Mouse (Mus musculus): Measurements from ENCODE around the gene Aipl1.
"Not testable (repeated sequence)": the region's sequence is repeated elsewhere in the genome, so short reads cannot be mapped to it uniquely, and the experiment has no call there.

The Aipl1 gene

DNA sequence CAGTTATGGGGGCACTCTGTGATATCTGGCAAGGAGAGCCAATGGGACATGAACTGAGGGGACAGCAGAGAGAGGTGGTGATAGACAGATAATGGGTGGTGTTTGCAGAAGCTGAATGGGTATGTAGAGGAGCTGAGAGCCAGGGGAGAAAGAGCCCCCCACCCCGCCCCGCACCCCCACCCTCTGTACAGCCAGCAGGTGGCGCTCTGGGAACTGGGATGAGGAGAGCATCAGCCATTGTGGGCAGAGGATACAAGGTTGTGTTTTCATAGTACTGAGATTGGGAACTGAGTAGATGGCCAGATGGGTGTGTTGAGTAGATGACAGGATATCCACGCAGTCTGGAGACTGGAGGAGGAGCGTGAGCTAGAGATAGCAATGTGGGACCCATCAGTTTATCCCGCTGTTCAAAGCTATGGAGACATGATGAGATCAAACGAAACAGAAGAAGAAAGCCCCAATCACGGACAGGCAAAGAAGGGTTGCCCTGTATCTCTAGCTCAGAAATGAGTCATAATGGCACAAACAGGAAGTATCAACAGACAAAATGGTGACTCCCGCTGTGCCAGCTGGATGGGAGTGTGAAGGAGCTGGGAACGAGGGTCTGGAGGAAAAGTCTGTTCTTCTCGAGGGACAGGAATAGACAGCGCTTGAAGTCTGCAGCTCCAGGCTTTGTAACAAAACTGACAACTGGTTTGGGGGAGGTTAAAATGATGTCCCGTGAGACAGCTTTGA, 20.6 kb downstream of the Aipl1 start:
- no peak for DNase-seq (ENCODE audit: low spot score in 2 of 2)

DNA sequence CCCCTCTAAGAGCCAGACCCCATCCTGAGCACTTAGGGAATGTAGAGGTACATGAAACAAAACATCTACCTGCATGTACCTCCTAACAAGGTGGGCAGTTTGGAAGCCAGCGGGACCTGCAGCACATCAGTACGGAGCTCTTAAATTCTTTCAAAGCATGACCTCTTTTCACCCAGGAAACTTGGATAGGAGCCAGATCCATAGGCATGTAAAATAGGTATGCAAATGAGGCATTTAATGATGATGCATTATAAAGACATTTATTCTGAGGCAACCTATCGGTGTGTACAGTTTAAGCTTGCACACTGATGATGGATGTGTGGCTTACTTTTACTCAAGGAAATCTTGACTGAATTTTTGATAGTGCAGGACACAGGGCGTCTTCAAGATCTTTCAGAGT, 22.6 kb downstream of the Aipl1 start:
- DNase-seq (ENCODE audit: low spot score in 2 of 2) = no peak

DNA sequence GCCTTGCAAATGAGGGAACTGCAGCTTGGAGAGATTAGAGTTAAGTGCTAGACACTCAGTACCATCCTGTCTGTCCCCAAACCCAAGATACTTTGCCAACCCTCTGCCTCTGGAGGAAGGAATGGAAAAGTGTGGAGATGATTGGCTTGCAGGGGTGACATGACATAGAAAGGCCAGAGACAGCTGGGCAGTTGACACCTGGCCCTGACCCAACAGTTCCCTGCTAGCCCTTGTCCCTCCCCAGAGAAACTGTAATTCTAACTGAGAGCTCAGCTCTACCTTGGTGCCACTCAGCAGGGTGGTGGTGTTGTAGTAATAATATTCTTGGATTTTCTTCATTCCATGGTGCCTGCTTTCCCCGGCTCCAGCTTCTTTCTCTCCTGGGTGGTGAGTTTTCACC, 25.4 kb downstream of the Aipl1 start:
- DNase-seq (ENCODE audit: low spot score in 2 of 2) = no peak

DNA sequence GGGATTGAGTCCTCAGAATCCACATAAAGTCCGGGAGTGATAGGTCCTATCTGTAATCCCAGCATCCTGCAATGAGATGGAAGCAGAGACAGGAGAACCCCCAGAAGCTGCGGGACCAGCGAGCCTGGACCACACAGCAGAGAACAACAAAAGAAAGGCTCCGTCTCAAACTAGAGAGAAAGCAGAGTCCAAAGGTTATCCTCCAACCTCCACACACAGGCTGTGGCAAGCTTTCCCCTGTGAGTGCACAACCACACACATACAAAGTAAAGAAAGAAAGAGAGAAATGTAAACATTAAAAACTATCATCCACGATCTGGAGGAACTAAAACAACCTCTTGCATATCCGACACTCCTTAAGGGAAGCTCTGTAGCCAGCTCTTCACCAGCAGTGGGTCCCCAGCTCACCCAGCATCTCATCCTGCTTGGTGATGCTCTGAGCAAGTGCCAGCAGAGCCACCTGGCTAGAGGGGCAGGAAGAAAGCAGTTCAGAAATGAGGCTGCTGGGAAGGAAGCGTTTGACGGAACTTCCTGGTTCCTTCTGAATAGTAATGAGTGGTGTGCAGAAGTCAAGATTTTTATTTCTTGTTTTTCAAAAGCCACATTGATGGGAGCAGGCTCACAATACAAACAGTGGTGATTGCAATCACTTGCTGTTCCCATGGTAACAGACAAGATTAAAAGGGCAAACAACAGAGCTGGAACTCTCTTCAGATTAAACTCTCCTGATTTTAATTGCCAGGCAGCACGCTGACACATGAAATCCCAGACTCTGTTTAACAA, 26.2 kb downstream of the Aipl1 start:
- no peak for DNase-seq (ENCODE audit: low spot score in 2 of 2)

DNA sequence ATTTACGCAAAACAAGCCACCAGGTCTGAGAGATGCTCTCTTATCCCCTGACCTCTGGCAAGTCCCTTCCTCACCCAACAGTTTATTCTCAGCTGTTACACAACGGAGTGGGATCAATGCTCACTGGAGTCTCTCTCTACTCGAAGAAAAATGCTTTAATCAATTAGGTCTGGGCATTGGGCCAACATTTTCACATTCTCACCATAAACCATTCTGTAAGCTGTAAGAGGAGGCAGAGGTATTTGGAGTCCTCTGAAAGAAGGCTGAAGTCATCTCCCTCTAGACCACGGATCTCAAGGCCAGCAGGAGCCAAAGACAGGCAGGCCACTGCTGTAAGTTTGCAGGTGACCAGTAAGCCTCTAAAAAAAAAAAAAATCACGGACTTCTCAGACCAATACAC, 26.9 kb downstream of the Aipl1 start:
- no peak for DNase-seq (ENCODE audit: low spot score in 2 of 2)

DNA sequence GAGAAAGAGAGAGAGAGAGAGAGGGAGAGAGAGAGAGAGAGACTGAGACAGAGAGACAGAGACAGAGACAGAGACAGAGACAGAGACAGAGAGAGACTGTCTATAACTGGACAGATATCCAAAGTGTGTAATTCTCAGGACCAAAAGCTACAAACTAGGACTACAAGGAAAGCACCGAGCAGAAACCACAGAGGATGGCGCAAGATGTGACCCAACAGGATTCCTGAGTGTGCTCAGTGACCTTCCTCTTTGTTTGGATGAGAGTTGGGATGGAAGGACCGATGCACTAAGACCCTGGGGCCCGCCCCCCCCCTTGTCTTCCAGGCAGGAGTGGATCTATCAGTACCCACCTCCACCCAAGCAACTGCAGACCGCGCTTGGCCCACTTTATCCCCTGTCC, 31.8 kb downstream of the Aipl1 start:
- no peak for DNase-seq (ENCODE audit: low spot score in 2 of 2)

DNA sequence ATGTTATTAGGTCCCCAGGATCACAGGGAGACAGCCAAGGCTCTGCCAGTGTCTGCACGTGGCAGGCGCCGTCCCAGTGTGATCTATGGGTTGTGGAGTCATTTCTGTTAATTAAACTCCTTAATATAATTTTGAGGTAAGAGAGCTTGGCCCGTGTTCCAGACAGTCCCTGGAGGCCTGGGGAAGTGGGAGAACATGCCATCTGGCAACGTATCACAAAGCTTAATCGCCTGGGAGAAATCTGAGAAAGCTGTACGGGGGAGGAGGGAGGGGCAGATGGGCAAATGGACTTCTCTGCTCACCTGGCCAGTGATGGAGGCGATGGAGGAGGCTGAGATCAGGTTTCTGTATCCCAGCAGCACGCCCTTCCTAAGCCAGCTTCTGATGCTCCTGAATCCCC, 34.1 kb downstream of the Aipl1 start:
- DNase-seq (ENCODE audit: low spot score in 2 of 2) = no peak

DNA sequence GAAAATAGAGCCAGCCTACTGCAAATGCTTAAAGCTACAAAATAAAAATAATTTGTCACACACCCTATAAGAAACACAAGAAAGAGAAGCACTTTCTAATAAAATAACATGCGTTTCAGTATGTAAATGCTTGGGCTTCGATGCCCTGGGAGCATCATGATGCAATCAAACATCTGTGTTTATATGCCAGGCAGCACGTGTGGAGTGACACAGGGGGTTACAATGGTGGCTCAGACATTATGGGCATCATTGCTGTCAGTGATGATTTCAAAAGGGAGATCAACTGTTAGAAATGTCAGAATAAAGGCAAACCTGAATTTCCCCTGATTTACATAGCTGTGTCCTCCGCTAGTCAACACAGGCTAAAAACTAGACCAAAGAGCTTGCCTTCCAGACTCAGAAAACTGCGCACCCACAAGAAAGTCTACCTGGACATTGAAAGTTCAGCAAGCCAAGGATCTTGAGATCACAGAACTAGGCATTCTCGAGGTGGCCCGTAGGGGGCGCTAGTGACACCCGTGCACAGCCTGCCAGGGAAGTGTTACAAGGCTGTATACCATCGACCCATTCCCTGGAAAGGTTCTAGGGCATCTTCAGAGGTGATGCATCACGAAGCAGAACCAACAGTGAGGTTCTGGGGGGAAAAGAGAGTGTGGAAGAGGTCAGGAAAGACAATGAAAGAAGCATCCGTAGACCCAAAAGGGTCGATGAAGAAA, 35.0 kb downstream of the Aipl1 start:
- DNase-seq (ENCODE audit: low spot score in 2 of 2) = peak in 1 of 2 experiments; percentile 8

DNA sequence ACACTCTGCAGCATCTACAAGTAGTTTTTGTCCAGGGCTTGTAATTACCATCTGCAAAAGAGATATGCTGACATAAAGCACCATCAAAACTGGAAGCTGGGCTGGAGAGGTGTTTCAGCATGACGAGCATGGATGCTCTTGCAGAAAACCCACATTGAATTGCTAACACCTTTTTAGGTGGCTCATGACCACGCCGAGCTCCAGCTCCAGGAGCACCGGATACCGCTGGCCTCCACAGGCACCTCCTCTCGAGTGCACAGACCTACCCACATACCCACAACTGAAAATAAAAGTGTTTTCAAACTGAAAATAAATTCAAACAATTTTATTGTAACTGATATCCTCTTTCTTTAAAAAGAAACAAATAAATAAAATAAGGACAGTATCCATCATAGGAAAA, 37.1 kb downstream of the Aipl1 start:
- DNase-seq (ENCODE audit: low spot score in 2 of 2) = no peak

DNA sequence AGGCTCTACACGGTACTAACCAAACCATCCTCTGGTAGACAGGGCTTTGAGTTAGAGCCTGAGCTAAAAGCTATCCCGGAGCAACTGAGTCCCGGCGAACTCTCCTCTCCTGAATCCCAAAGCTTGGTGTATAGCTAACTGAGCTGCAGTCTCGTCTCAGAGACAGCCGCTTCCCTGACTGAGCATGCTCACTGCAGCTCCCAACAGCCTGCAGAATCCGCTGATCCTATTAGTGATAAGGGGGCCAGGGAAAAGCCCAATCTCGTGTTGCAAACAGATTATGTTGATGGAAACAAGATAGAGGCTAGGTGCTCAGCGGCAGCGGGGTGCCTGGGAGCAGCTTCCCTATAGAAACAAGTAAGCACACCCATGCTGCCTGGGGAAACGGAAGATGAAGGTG, 40.5 kb downstream of the Aipl1 start:
- no peak for DNase-seq (ENCODE audit: low spot score in 2 of 2)

DNA sequence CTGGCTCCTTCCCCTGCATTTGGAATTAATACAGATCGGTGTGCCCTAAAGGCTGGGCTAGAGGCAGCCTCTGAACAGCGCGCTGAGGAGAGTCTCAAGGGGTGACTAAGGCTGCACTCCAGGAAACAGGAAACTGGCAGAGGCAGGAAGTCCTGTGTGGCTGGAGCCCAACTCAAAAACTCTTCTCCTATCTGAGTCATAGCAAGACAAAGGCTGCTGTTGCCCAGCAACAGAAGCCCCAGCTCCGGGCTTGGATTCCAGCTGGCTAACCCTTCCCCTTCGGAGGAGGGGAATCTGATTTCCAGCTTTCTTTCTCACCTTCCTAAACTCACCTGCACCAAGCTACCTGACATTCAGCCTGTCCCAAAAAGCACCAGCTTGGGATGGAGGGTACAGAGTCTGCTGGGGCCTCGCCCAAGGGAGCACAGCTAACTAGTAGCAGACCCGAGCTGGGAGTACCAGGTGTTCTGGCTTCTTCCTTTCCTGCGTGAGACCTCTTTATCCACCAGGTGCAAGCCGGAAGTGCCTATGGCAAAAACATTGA, 41.3 kb downstream of the Aipl1 start:
- DNase-seq (ENCODE audit: low spot score in 2 of 2) = peak; percentile 7 to 14

DNA sequence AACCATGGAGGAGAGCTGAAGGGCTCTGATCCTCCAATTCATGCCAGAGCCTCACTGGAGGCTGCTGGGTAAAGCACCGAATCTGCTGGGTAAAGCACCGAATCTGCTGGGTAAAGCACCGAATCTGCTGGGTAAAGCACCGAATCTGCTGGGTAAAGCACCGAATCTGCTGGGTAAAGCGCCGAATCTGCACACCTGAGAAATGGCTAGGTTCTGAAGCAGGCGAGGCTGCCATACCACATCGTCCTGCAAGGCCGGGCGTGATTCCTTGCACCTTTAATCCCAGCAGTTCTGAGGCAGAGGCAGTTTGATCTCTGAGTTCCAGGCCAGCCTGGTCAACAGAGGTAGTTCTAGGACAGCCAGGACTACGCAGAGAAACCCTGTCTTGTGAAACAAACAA, 44.9 kb downstream of the Aipl1 start:
- no peak for DNase-seq (ENCODE audit: low spot score in 2 of 2)

DNA sequence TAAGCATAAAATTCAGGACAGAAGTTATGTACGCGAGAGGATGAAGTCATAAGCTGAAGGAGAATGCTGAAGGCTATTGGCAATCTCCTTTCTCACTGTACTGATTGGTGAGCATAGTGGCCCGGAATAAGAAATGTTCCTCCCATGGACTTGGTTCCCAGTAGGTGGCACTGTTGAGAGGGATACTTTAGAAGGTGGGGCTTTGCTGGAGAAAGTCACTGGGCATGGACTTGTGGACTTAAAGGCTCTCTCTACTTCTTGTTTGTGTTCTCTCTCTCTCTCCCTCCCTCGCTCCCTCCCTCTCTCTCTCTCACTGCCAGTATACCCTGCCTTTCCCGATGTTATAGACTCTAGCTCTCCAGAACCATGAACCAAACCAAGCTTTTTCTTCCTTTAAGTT, 45.8 kb downstream of the Aipl1 start:
- DNase-seq (ENCODE audit: low spot score in 2 of 2) = no peak

DNA sequence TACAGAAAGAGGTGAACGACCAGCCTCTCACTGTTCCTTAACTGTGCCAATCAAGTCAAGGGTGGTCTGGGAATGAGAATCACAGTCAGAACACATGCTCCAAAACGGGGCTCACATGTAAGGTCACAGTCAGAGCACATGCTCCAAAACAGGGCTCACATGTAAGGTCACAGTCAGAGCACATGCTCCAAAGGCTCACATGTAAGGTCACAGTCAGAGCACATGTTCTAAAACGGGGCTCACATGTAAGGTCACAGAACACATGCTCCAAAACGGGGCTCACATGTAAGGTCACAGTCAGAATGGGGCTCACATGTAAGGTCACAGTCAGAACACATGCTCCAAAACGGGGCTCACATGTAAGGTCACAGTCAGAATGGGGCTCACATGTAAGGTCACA, 47.9 kb downstream of the Aipl1 start:
- DNase-seq (ENCODE audit: low spot score in 2 of 2) = not testable (repeated sequence)

DNA sequence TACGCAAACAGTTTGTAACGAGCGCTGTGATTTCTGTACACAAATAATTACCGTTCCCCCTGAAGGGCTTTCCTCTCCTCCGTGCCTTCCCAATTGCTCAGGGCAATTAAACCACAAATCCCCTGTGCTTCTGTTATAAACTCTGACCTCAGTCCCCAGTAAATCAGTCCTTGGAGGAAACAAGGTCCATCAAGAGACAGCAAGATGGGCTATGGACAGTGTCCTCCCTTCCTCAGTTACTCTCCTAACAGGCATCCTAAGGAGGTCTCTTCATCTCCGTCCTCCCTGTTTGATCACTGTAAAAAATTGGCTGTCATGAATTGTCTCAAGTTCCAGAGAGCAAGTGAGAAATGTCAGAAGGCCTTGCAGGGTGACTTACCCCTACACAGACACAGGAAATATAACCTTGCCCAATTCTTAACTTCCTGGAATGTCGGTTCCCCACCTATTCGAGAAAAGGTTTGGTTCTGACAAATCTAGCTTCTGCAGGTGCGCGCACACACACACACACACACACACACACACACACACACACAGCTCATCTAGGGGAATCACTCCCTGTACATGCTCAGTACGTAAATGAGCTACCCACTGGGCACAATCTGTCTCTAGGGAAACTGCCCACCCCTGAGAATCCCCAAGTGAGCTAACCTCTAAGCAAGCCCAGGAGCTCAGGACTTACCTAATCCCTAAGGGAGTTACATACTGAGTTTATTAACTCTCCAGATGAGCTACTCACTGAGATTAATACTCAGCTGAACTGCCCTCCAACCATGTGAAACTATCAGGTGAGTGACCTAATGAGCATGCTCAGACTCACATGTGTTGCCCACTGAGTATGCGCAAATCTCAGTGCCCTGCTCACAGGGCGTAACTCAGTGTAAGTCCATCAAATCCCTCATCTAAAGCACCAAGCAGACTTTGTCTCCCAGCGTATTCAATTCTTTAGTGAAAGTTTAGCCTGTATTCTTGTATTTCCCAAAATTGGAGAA, 49.9 kb downstream of the Aipl1 start:
- no peak for DNase-seq (ENCODE audit: low spot score in 2 of 2)

DNA sequence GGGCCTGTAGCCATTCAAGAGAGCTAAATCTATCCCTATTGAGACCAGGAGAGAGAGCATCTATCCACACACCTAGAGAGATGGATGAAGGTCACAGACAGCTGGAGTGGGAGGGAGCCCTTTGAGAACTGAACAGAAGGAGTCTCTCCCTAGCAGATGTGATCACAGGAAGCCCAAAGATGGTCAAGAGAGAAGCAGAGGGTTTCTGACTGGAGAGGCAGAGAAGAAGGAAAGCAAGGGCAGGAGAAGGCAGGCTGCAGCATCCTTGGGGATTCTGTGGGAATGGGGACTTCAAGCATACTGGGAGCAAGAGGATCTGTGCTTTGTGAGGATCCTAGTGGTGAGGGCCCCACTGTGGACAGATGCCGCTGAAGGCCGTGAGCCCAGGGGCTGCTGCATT, 51.5 kb downstream of the Aipl1 start:
- DNase-seq (ENCODE audit: low spot score in 2 of 2) = no peak

DNA sequence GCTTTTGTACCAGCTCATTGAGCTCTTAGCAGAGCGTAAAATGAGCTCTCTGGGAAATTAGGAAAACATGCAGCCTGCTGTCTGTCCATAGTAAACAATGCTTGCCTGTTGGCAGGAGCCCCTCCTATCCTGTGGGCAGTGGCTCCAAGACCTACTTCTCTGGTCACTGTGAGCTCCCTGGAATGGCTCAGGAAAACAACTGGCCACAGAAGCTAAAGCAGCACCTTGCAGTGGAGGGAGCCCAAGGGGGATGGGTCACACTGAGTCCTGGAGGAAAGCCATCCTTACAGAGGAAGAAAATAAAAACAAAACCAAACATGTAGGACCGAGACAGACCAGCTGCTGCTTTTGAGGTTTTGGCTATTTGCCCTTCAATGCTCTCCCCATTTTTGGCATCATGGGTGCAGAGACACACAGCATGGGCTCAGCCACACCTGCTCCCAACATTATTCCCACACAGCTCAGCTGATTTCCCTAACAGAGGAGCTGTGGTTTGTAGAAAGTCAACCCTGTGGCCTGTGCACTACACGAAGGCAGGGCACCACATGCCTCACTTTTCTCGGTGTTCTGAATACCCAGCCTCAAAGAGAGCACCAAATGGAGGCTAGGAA, 52.1 kb downstream of the Aipl1 start:
- DNase-seq (ENCODE audit: low spot score in 2 of 2) = no peak

DNA sequence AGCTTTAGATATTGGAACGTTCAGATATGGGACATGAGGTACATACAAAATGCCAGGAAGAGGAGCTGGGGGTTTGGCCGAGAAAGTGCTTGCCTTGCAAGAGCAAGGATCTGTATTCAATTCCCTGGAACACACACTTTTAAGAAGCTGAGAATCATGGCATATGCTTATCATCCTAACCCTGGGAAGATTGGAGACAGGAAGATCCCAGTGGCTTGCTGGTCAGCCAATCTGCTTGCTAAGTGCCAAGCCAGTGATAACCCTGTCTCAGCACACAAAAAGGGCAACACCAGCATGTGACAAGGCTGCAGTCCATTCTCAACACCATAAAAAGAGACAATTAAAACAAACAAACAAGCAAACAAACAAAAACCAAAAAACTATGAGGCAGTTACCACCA, 53.2 kb downstream of the Aipl1 start:
- no peak for DNase-seq (ENCODE audit: low spot score in 2 of 2)
